Mouse (Mus musculus): Measurements from ENCODE around the gene Clpx. TPM values are rescaled to one million over a fixed set of nuclear protein-coding genes. Genes with fewer than 3 reads are reported as not detected.
A peak's percentile ranks its signal among the peaks of the same experiment; 100 is the strongest.
"Not testable (repeated sequence)": the region's sequence is repeated elsewhere in the genome, so short reads cannot be mapped to it uniquely, and the experiment has no call there.

The Clpx gene
- polyA plus RNA-seq, 1 experiment from 2014 or later, result 47.9 TPM

DNA sequence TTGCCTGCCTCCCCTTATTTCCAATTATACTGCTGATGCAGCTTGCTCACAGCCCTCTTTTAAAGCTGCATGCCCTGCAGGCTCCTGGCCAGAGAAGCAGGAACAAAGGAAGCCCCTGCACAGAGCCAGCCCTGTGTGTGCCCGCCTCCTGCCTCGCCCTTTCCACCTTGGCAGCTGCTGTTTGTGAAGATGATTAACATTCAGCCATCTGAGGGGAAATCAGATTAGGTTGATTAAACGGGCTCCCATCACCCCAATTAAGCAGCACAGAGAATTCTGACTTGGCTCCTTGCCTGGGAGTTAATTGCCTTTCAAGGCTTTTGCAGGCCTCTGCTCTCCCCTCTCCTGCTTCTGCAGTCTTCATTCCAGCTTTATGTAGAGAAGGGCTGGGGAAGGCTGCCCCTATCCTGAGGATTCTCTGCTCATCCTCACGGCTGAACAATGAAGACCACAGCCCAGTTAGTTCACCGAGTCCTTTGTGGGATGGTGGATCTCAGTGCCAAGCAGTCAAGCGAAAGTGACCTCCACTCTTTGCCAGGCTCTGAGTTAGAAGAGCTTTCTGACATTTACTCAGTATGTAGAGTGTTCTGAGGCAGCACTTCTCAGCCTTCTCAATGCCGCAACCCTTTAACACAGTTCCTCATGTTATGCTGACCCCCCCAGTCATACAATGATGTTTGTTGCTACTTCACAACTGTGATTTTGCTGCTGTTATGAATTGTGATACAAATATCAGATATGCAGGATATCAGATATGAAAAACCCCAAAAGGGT, 26.1 kb upstream of the Clpx start:
- Histone ChIP-seq H3K36me3 (ENCODE audit: control insufficient read depth, insufficient read depth, low read length) (no peaks in the 10 kb centered on the region), H3K9ac (ENCODE audit: low read length) (no peak overlapping the region), H3K4me2 (replicated peaks; ENCODE audit: low read depth) (no peak overlapping the region), H3K27ac (replicated peaks) (no peak overlapping the region), H3K9me3 (ENCODE audit: control insufficient read depth, low read length) (no peaks in the 10 kb centered on the region), H3K4me1 (replicated peaks; ENCODE audit: control insufficient read depth, insufficient read depth) (no peaks in the 10 kb centered on the region), H3K4me3 (ENCODE audit: low read depth, low read length) (no peak overlapping the region), H3K27me3 (ENCODE audit: control insufficient read depth, insufficient read depth, low read length) (no peaks in the 10 kb centered on the region)
- DNase-seq (ENCODE audit: low spot score) (peak; percentile 28), ATAC-seq (ENCODE audit: low FRiP score, low TSS enrichment) (peak; percentile 42; the same call in 1 of the 2 replicates)
- WGBS, result 42% methylated on average over 7 of the region's 7 CpGs
- TF ChIP-seq CTCF (IDR thresholded peaks at IDR 0.05; ENCODE audit: low read depth) (no peak), EP300 (optimal IDR thresholded peaks at IDR 0.05) (no peak)

DNA sequence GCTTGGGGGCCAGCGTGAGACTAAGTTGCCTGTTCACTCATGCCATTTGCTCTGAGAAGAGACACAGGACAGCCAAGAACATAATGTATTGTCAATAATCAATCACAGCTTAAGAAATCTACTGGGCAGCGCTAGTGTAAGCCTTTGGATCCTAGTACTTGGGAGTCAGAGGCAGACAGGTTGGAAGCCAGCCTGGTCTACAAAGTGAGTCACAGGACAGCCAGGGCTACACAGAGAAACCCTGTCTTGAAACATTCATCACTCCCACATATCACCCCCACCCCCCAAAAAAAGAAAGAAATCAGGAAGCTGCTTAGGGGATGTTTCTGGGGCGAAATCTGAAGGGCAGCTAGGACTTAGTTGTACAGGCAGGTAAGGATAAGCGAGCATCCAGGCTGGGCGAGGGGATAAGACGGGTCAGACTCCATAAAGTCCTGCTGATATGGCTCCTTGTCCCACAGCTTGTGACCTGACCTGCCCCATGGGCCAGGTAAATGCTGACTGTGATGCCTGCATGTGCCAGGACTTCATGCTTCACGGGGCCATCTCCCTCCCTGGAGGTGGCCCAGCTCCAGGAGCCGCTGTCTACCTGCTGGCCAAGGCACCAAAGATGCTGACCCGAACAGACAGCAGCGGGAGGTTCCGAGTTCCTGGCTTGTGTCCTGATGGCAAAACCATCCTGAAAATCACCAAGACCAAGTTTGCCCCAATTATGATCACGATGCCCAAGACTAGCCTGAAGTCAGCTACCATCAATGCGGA, 20.8 kb upstream of the Clpx start:
- Histone ChIP-seq H3K36me3 (ENCODE audit: control insufficient read depth, insufficient read depth, low read length) (no peaks in the 10 kb centered on the region), H3K27me3 (ENCODE audit: control insufficient read depth, insufficient read depth, low read length) (no peaks in the 10 kb centered on the region), H3K4me2 (replicated peaks; ENCODE audit: low read depth) (no peak overlapping the region), H3K9me3 (ENCODE audit: control insufficient read depth, low read length) (no peaks in the 10 kb centered on the region), H3K4me1 (replicated peaks; ENCODE audit: control insufficient read depth, insufficient read depth) (no peaks in the 10 kb centered on the region), H3K27ac (replicated peaks) (no peak overlapping the region), H3K9ac (ENCODE audit: low read length) (no peak overlapping the region), H3K4me3 (ENCODE audit: low read depth, low read length) (no peak overlapping the region)
- 91% methylated on average over 13 of the region's 13 CpGs for WGBS
- DNase-seq (ENCODE audit: low spot score) (no peak), ATAC-seq (ENCODE audit: low FRiP score, low TSS enrichment) (no peak)
- TF ChIP-seq CTCF (IDR thresholded peaks at IDR 0.05; ENCODE audit: low read depth) (no peak), EP300 (optimal IDR thresholded peaks at IDR 0.05) (no peak)

DNA sequence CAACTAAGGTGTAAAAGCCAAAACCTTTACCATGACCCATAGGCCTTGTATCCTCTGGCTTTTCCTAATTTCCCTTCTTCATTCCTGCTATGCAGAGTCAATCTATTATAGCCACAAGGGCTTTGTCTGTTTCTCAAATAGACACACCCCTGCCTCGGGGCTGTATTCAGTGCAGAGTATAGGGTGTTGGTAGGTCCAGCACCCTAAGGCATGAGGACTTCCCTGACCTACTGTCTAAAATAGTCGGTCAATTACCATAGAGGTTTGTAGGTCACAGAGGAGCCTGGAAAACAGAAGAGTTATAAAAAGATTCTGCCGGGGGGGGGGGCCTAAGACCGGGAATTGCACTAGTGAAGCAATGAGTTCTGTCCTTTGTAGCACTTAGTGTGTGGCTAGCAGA, 20.2 kb upstream of the Clpx start:
- Histone ChIP-seq H3K27ac (replicated peaks) (no peak overlapping the region), H3K4me1 (replicated peaks; ENCODE audit: control insufficient read depth, insufficient read depth) (no peaks in the 10 kb centered on the region), H3K9ac (ENCODE audit: low read length) (no peak overlapping the region), H3K36me3 (ENCODE audit: control insufficient read depth, insufficient read depth, low read length) (no peaks in the 10 kb centered on the region), H3K4me2 (replicated peaks; ENCODE audit: low read depth) (no peak overlapping the region), H3K4me3 (ENCODE audit: low read depth, low read length) (no peak overlapping the region), H3K27me3 (ENCODE audit: control insufficient read depth, insufficient read depth, low read length) (no peaks in the 10 kb centered on the region), H3K9me3 (ENCODE audit: control insufficient read depth, low read length) (no peaks in the 10 kb centered on the region)
- WGBS, result 64% methylated on average over 4 of the region's 4 CpGs
- DNase-seq (ENCODE audit: low spot score) (no peak), ATAC-seq (ENCODE audit: low FRiP score, low TSS enrichment) (no peak)
- TF ChIP-seq CTCF (IDR thresholded peaks at IDR 0.05; ENCODE audit: low read depth) (no peak), EP300 (optimal IDR thresholded peaks at IDR 0.05) (no peak)

DNA sequence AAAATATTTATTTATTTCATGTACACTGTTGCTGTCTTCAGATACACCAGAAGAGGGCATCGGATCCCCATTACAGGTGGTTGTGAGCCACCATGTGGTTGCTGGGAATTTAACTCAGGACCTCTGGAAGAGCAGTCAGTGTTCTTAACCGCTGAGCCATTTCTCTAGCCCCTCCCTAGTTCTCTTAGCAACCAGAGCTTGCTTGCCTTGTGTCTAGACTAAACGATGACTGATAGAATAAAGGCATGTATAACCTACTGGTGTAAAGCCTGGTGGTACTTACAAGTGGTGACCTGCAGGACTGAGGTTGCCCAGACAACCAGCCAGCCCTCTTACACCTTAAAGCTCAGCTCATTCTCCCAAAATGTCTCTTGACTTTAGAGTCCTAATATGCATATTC, 19.2 kb upstream of the Clpx start:
- not testable (repeated sequence) for H3K4me3 ChIP-seq (ENCODE audit: low read depth, low read length); H3K4me1 ChIP-seq (replicated peaks; ENCODE audit: control insufficient read depth, insufficient read depth); ATAC-seq (ENCODE audit: low FRiP score, low TSS enrichment); H3K27me3 ChIP-seq (ENCODE audit: control insufficient read depth, insufficient read depth, low read length); H3K4me2 ChIP-seq (replicated peaks; ENCODE audit: low read depth); DNase-seq (ENCODE audit: low spot score); H3K36me3 ChIP-seq (ENCODE audit: control insufficient read depth, insufficient read depth, low read length); H3K9ac ChIP-seq (ENCODE audit: low read length); H3K27ac ChIP-seq (replicated peaks); H3K9me3 ChIP-seq (ENCODE audit: control insufficient read depth, low read length)
- 61% methylated on average over 3 of the region's 3 CpGs for WGBS

DNA sequence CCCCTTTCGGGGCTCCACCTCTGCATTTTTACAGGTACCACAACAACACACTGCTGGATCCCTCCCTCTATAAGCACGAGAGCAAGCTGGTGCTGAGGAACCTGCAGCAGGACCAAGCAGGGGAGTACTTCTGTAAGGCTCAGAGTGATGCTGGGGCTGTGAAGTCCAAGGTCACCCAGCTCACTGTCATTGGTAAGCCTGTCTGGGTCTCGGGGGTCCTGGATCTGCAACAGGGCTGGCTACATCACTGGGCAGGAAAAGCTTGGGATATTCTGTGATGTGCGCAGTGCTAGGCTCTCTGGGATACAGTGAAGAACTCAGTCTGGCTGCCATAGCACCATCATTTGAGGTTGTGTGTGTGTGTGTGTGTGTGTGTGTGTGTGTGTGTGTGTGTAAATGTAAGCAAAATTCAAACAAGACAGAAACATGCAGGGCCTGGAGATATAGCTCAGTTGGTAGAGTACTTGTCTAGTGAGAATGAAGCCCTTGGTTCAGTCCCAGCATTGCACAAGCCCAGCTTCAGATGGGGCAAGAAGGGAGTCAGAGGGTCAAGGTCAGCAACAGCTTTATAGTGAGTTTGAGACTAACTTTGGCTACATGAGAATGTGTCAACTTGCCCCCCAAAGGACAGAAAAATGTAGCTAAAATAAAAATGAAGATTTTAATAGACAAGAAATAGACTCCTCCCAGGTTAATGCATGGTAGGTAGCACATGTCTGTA, 18.1 kb upstream of the Clpx start:
- Histone ChIP-seq H3K9ac (ENCODE audit: low read length) (no peak overlapping the region), H3K4me3 (ENCODE audit: low read depth, low read length) (no peak overlapping the region), H3K36me3 (ENCODE audit: control insufficient read depth, insufficient read depth, low read length) (no peaks in the 10 kb centered on the region), H3K27me3 (ENCODE audit: control insufficient read depth, insufficient read depth, low read length) (no peaks in the 10 kb centered on the region), H3K9me3 (ENCODE audit: control insufficient read depth, low read length) (no peaks in the 10 kb centered on the region), H3K4me2 (replicated peaks; ENCODE audit: low read depth) (no peak overlapping the region), H3K4me1 (replicated peaks; ENCODE audit: control insufficient read depth, insufficient read depth) (no peaks in the 10 kb centered on the region), H3K27ac (replicated peaks) (no peak overlapping the region)
- DNase-seq (ENCODE audit: low spot score) (no peak), ATAC-seq (ENCODE audit: low FRiP score, low TSS enrichment) (no peak)
- WGBS, result 85% methylated on average over 4 of the region's 4 CpGs
- TF ChIP-seq EP300 (optimal IDR thresholded peaks at IDR 0.05) (no peak), CTCF (IDR thresholded peaks at IDR 0.05; ENCODE audit: low read depth) (no peak)

All from stomach, postnatal 0 days (tissue).